Comparison of ENCODE assay signal across 7 mouse cellular contexts in genomic region chr6:71707511-71708501, GRCm38 (mm10). TPM values are rescaled to one million over a fixed set of nuclear protein-coding genes. Genes with fewer than 3 reads are reported as not detected.
DNase-seq lines count a peak whose midpoint lies in the region.

TSS of gene Reep1 (plus strand) at chr6:71707561.

- H3K4me3 ChIP-seq in hindbrain, embryonic 10.5 days: peak within 1 kb of the TSS; percentile 87

- H3K36me3 ChIP-seq in hindbrain, embryonic 10.5 days: 0 out of 2 replicates have a peak, but pooled peaks cover 7% of the 10 kb centered on the region

- WGBS in hindbrain, embryonic 10.5 days: under 1% methylated on average over 90 of the region's 91 CpGs

- H3K27ac ChIP-seq in hindbrain, embryonic 10.5 days: peak within 1 kb of the TSS; percentile 90

- H3K27me3 ChIP-seq in hindbrain, embryonic 10.5 days (ENCODE audit: insufficient read depth, poor library complexity, severe bottlenecking): peaks cover 36% of the 10 kb centered on the region

- peak; percentile 65 to 66 for DNase-seq in adrenal gland, adult 18-20 months (ENCODE audit: low spot score in 2 of 2)
- DNase-seq in cerebellum, adult 9-10 months: peak; percentile 72
- peak; percentile 68 for DNase-seq in frontal cortex, postnatal 10 days (ENCODE audit: low spot score in 2 of 2)
- peak; percentile 72 for DNase-seq in hindbrain, embryonic 10.5 days (ENCODE audit: low spot score)
- DNase-seq in left cerebral cortex, adult 18-20 months (ENCODE audit: low spot score in 2 of 2): peak; percentile 53 to 70
- DNase-seq in lung, postnatal 36 days: peak; percentile 60
- DNase-seq in skeletal muscle tissue, adult 2 months (ENCODE audit: low read depth, low spot score): peak; percentile 62

- 0 out of 2 replicates have a peak, but pooled peaks cover 3% of the 10 kb centered on the region for H3K9me3 ChIP-seq in hindbrain, embryonic 10.5 days

- H3K4me1 ChIP-seq in hindbrain, embryonic 10.5 days (replicated peaks): peaks cover 21% of the 10 kb centered on the region

RNA-seq across cellular contexts. Expression of gene Reep1, which starts in this region (rescaled TPM):
- 1 to 10 TPM; 4.1 to 4.4 TPM for total RNA-seq in adrenal gland, adult 18-20 months (2021)
- 34.4 and 57.3 TPM in 2 replicates for polyA plus RNA-seq in hindbrain, embryonic 10.5 days (2016; fragmentation: Nextera tagmentation; extraction: Ambion mirVana)
- 10 to 100 TPM; 84.9 to 85.6 TPM for total RNA-seq in left cerebral cortex, adult 18-20 months (2021)

Comparison
In these comparisons a context has a peak if more than half of its experiments do, and no peak if none do; other contexts are left out.
1. Peak in every context shown above with its lines: DNase-seq, H3K4me3 ChIP-seq and H3K27ac ChIP-seq.
2. RNA of gene Reep1 (total RNA-seq): 84.9 to 85.6 TPM in left cerebral cortex, adult 18-20 months; 4.1 to 4.4 TPM in adrenal gland, adult 18-20 months; every median in the first group is over 10 times any median in the second.